Mouse (Mus musculus): ENCODE data around the gene Cenpa. TPM values are rescaled to one million over a fixed set of nuclear protein-coding genes. Genes with fewer than 3 reads are reported as not detected.
A peak's percentile ranks its signal among the peaks of the same experiment; 100 is the strongest.
"Not testable (repeated sequence)": the region's sequence is repeated elsewhere in the genome, so short reads cannot be mapped to it uniquely, and the experiment has no call there.

Cenpa gene
- polyA plus RNA-seq, 1 experiment from 2014 or later = 175 TPM

GRCm38 (mm10) chr5:30700361-30701000, 33.9 kb downstream of the Cenpa start:
- no peak overlapping the region for H3K4me3 ChIP-seq (replicated peaks; ENCODE audit: low read depth, low read length)
- no peak overlapping the region for H3K4me2 ChIP-seq (ENCODE audit: low read length)
- no peaks in the 10 kb centered on the region for H3K36me3 ChIP-seq (ENCODE audit: insufficient read depth, low read length)
- 86% methylated on average over 8 of the region's 8 CpGs for WGBS
- no peak for TF ChIP-seq CTCF (IDR thresholded peaks at IDR 0.05; ENCODE audit: low read depth)
- ATAC-seq (replicated peaks; ENCODE audit: low FRiP score, low read depth) (no peak), DNase-seq (ENCODE audit: low spot score) (no peak)
- no peak overlapping the region for H3K9ac ChIP-seq (ENCODE audit: low read depth, low read length)
- H3K27me3 ChIP-seq (ENCODE audit: insufficient read depth, low read length) = no peaks in the 10 kb centered on the region
- H3K27ac ChIP-seq = no peak overlapping the region
- H3K9me3 ChIP-seq (replicated peaks; ENCODE audit: low read length) = no peaks in the 10 kb centered on the region
- H3K4me1 ChIP-seq (replicated peaks; ENCODE audit: insufficient read depth, low read length) = no peaks in the 10 kb centered on the region

- WGBS = 53% methylated on average over 4 of the region's 4 CpGs
- DNase-seq (ENCODE audit: low spot score); H3K4me1 ChIP-seq (replicated peaks; ENCODE audit: insufficient read depth, low read length); H3K27ac ChIP-seq; H3K36me3 ChIP-seq (ENCODE audit: insufficient read depth, low read length); H3K9ac ChIP-seq (ENCODE audit: low read depth, low read length); H3K4me2 ChIP-seq (ENCODE audit: low read length); ATAC-seq (replicated peaks; ENCODE audit: low FRiP score, low read depth); H3K27me3 ChIP-seq (ENCODE audit: insufficient read depth, low read length); H3K4me3 ChIP-seq (replicated peaks; ENCODE audit: low read depth, low read length); H3K9me3 ChIP-seq (replicated peaks; ENCODE audit: low read length): not testable (repeated sequence)
These were observed 34.8 kb downstream of the Cenpa start for GRCm38 (mm10) chr5:30701373-30701772.

GRCm38 (mm10) chr5:30701866-30702265, 35.3 kb downstream of the Cenpa start:
- Histone ChIP-seq H3K27ac (no peak overlapping the region), H3K9me3 (replicated peaks; ENCODE audit: low read length) (no peaks in the 10 kb centered on the region), H3K4me1 (replicated peaks; ENCODE audit: insufficient read depth, low read length) (no peaks in the 10 kb centered on the region), H3K27me3 (ENCODE audit: insufficient read depth, low read length) (no peaks in the 10 kb centered on the region), H3K4me3 (replicated peaks; ENCODE audit: low read depth, low read length) (no peak overlapping the region), H3K4me2 (ENCODE audit: low read length) (no peak overlapping the region), H3K36me3 (ENCODE audit: insufficient read depth, low read length) (no peaks in the 10 kb centered on the region), H3K9ac (ENCODE audit: low read depth, low read length) (no peak overlapping the region)
- no peak for ATAC-seq (replicated peaks; ENCODE audit: low FRiP score, low read depth)
- no peak for TF ChIP-seq CTCF (IDR thresholded peaks at IDR 0.05; ENCODE audit: low read depth)
- WGBS = 83% methylated on average over 3 of the region's 3 CpGs
- DNase-seq (ENCODE audit: low spot score) = no peak

GRCm38 (mm10) chr5:30709744-30710383, 43.3 kb downstream of the Cenpa start:
- TF ChIP-seq CTCF (IDR thresholded peaks at IDR 0.05; ENCODE audit: low read depth) = peak; percentile 82
- ATAC-seq (replicated peaks; ENCODE audit: low FRiP score, low read depth) (0 out of 2 replicates have a peak, but pooled peaks have one; percentile 22), DNase-seq (ENCODE audit: low spot score) (peak; percentile 93)
- Histone ChIP-seq H3K4me1 (replicated peaks; ENCODE audit: insufficient read depth, low read length) (peaks cover 21% of the 10 kb centered on the region; the same call in 1 of the 2 replicates), H3K27ac (no peak overlapping the region), H3K4me3 (replicated peaks; ENCODE audit: low read depth, low read length) (no peak overlapping the region), H3K27me3 (ENCODE audit: insufficient read depth, low read length) (peaks cover 19% of the 10 kb centered on the region), H3K4me2 (ENCODE audit: low read length) (no peak overlapping the region), H3K9me3 (replicated peaks; ENCODE audit: low read length) (no peaks in the 10 kb centered on the region), H3K36me3 (ENCODE audit: insufficient read depth, low read length) (no peaks in the 10 kb centered on the region), H3K9ac (ENCODE audit: low read depth, low read length) (no peak overlapping the region)
- WGBS = 9% methylated on average over 13 of the region's 13 CpGs

GRCm38 (mm10) chr5:30710486-30710885, 43.9 kb downstream of the Cenpa start:
- Histone ChIP-seq H3K9ac (ENCODE audit: low read depth, low read length) (no peak overlapping the region), H3K27me3 (ENCODE audit: insufficient read depth, low read length) (peaks cover 19% of the 10 kb centered on the region), H3K4me2 (ENCODE audit: low read length) (peak overlapping the region; percentile 95), H3K27ac (no peak overlapping the region), H3K4me3 (replicated peaks; ENCODE audit: low read depth, low read length) (no peak overlapping the region; the same call in 1 of the 2 replicates), H3K9me3 (replicated peaks; ENCODE audit: low read length) (no peaks in the 10 kb centered on the region), H3K4me1 (replicated peaks; ENCODE audit: insufficient read depth, low read length) (peaks cover 21% of the 10 kb centered on the region; the same call in 1 of the 2 replicates), H3K36me3 (ENCODE audit: insufficient read depth, low read length) (no peaks in the 10 kb centered on the region)
- ATAC-seq (replicated peaks; ENCODE audit: low FRiP score, low read depth) (no peak), DNase-seq (ENCODE audit: low spot score) (peak; percentile 16)
- no peak for TF ChIP-seq CTCF (IDR thresholded peaks at IDR 0.05; ENCODE audit: low read depth)
- 22% methylated on average over 8 of the region's 8 CpGs for WGBS

GRCm38 (mm10) chr5:30711147-30712001, 44.8 kb downstream of the Cenpa start, which contains the start of gene Dpysl5:
Gene Dpysl5, plus strand, starts transcription at chr5:30711564.
- ATAC-seq (replicated peaks; ENCODE audit: low FRiP score, low read depth) (peak; percentile 84), DNase-seq (ENCODE audit: low spot score) (peak; percentile 48)
- peak within 1 kb of the TSS; percentile 46 for H3K4me3 ChIP-seq (replicated peaks; ENCODE audit: low read depth, low read length)
- H3K9ac ChIP-seq (ENCODE audit: low read depth, low read length) = peak within 1 kb of the TSS; percentile 65; the same call in 1 of the 2 replicates
- no peak; the same call in 1 of the 2 replicates for TF ChIP-seq CTCF (IDR thresholded peaks at IDR 0.05; ENCODE audit: low read depth)
- no peaks in the 10 kb centered on the region for H3K9me3 ChIP-seq (replicated peaks; ENCODE audit: low read length)
- H3K4me1 ChIP-seq (replicated peaks; ENCODE audit: insufficient read depth, low read length) = peaks cover 21% of the 10 kb centered on the region; the same call in 1 of the 2 replicates
- H3K36me3 ChIP-seq (ENCODE audit: insufficient read depth, low read length) = no peaks in the 10 kb centered on the region
- H3K27me3 ChIP-seq (ENCODE audit: insufficient read depth, low read length) = peaks cover 19% of the 10 kb centered on the region
- WGBS = under 1% methylated on average over 67 of the region's 71 CpGs
- no peak within 1 kb of the TSS for H3K27ac ChIP-seq
- H3K4me2 ChIP-seq (ENCODE audit: low read length) = peak within 1 kb of the TSS; percentile 95

Measured in kidney, postnatal 0 days (tissue).